Mouse (Mus musculus) embryonic facial prominence, embryonic 10.5 days (tissue): Measurements from ENCODE around the gene Ctcf. TPM values are rescaled to one million over a fixed set of nuclear protein-coding genes. Genes with fewer than 3 reads are reported as not detected.

ENCODE experiments used
- DNase-seq: peaks from one replicate; pipeline ENCODE4 v3.0.0-alpha.2; 2017; ENCODE audit warnings: low spot score
- H3K27ac ChIP-seq: fragments of 300-500 bp; sonication (generic); replicated peaks from 2 replicates; pipeline ENCODE4 v1.5.1; 2016; ENCODE audit warnings: mild to moderate bottlenecking
- H3K27me3 ChIP-seq: fragments of 300-500 bp; sonication (generic); replicated peaks from 2 replicates; pipeline ENCODE4 v1.6.1; 2016; ENCODE audit warnings: low read depth, mild to moderate bottlenecking; ENCODE audit not compliant: poor library complexity, severe bottlenecking
- H3K36me3 ChIP-seq: fragments of 300-500 bp; sonication (generic); replicated peaks from 2 replicates; pipeline ENCODE4 v1.6.1; 2016; ENCODE audit warnings: mild to moderate bottlenecking, moderate library complexity
- H3K4me1 ChIP-seq: fragments of 300-500 bp; sonication (generic); 2 replicates; pipeline ENCODE4 v1.6.1; 2016
- H3K4me3 ChIP-seq: fragments of 300-500 bp; sonication (generic); 2 replicates; pipeline ENCODE4 v1.5.1; 2016; ENCODE audit warnings: mild to moderate bottlenecking, moderate library complexity
- H3K9me3 ChIP-seq: fragments of 300-500 bp; sonication (generic); 2 replicates; pipeline ENCODE4 v1.6.1; 2016; ENCODE audit warnings: mild to moderate bottlenecking
- WGBS: fragments of 180-500 bp; shearing (Covaris S2); methylation state at CpG from one replicate; pipeline ENCODE4 v1.1.7; 2016; 5-methylcytosine and 5-hydroxymethylcytosine counted together
- polyA plus RNA-seq: library from polyadenylated mRNA; unstranded; fragments of >200 nt; fragmentation: Nextera tagmentation; extraction: Ambion mirVana; gene quantifications from 2 replicates; pipeline ENCODE4 v1.2.1, GENCODE M21; 2016

Ctcf gene
- polyA plus RNA-seq, 1 experiment from 2014 or later, result 137 TPM

GRCm38 (mm10) chr8:105637601-105638041 is 1.3 kb downstream of the Ctcf start:
- Histone ChIP-seq H3K4me1 (peaks cover 29% of the 10 kb centered on the region), H3K9me3 (no peaks in the 10 kb centered on the region), H3K27me3 (no peaks in the 10 kb centered on the region), H3K36me3 (peaks cover 20% of the 10 kb centered on the region), H3K27ac (peak overlapping the region; percentile 100), H3K4me3 (peak overlapping the region; percentile 96)
- DNase-seq, result peak; percentile 45
- under 1% methylated on average over 11 of the region's 11 CpGs for WGBS

DNA sequence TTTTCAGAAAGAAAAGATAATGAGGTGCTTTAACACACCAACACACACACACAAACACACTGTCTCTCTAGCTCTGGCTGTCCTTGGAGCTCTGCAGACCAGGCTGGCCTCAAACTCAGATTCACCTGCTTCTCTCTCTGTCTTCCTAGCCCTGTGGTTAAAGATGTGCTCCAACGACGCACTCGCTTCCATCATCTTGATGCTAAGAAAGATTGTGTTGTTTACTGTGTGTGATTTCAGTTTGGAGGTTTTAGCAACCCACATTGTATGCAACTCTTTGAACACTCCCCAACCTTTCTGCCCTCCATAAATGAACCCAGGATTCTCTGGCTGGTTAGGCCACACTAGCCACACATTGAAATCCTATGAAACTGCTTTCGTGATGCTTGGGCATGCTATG is 2.1 kb downstream of the Ctcf start:
- peaks cover 29% of the 10 kb centered on the region for H3K4me1 ChIP-seq
- no peaks in the 10 kb centered on the region for H3K9me3 ChIP-seq
- no peak for DNase-seq
- 94% methylated on average over 4 of the region's 4 CpGs for WGBS
- peak overlapping the region; percentile 96 for H3K4me3 ChIP-seq
- H3K27ac ChIP-seq, result 0 out of 2 replicates have a peak overlapping the region, but pooled peaks have one; percentile 100
- H3K36me3 ChIP-seq, result peaks cover 25% of the 10 kb centered on the region
- H3K27me3 ChIP-seq, result no peaks in the 10 kb centered on the region

DNA sequence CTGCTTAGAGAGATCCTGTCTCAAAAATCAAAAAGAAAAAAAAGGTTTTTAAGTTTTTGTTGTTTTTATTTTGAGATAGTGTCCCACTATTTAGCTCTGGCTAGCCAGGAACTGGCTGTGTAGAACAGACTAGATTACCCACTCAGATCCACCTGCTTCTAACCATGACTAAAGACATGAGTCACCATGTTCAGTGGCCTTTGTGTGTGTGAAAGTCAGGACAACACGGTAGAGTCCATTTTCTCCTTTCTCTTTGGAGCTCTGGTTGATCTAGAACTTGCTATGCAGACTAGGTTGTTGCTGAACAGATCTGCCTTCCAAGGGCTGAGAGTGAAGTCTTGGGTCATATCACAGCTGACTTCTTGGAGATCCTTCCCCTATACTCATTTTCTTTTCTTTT is 3.5 kb downstream of the Ctcf start:
- Histone ChIP-seq H3K36me3 (peaks cover 39% of the 10 kb centered on the region), H3K27me3 (no peaks in the 10 kb centered on the region), H3K4me1 (peaks cover 28% of the 10 kb centered on the region), H3K9me3 (no peaks in the 10 kb centered on the region), H3K27ac (no peak overlapping the region), H3K4me3 (no peak overlapping the region)
- DNase-seq, result no peak
- WGBS, result 93% methylated on average over 1 of the region's 1 CpGs

GRCm38 (mm10) chr8:105640511-105640910 is 4.1 kb downstream of the Ctcf start:
- 95% methylated on average over 2 of the region's 2 CpGs for WGBS

GRCm38 (mm10) chr8:105645205-105645604 is 8.8 kb downstream of the Ctcf start:
- no peaks in the 10 kb centered on the region for H3K9me3 ChIP-seq
- H3K36me3 ChIP-seq, result peaks cover 73% of the 10 kb centered on the region
- no peaks in the 10 kb centered on the region for H3K4me1 ChIP-seq
- H3K27ac ChIP-seq, result no peak overlapping the region
- WGBS, result 89% methylated on average over 1 of the region's 1 CpGs
- H3K4me3 ChIP-seq, result no peak overlapping the region
- no peaks in the 10 kb centered on the region for H3K27me3 ChIP-seq
- DNase-seq, result no peak

More at GRCm38 (mm10) chr8:105640511-105640910, 4.1 kb downstream of the Ctcf start:
- Histone ChIP-seq H3K27ac (no peak overlapping the region), H3K36me3 (peaks cover 45% of the 10 kb centered on the region), H3K27me3 (no peaks in the 10 kb centered on the region), H3K4me1 (peaks cover 21% of the 10 kb centered on the region), H3K9me3 (no peaks in the 10 kb centered on the region), H3K4me3 (no peak overlapping the region)
- no peak for DNase-seq

GRCm38 (mm10) chr8:105648929-105649328 is 12.6 kb downstream of the Ctcf start:
- H3K27ac ChIP-seq, result no peak overlapping the region
- peaks cover 93% of the 10 kb centered on the region for H3K36me3 ChIP-seq
- H3K27me3 ChIP-seq, result no peaks in the 10 kb centered on the region
- no peaks in the 10 kb centered on the region for H3K4me1 ChIP-seq
- no peaks in the 10 kb centered on the region for H3K9me3 ChIP-seq
- H3K4me3 ChIP-seq, result no peak overlapping the region
- DNase-seq, result no peak
- 90% methylated on average over 1 of the region's 1 CpGs for WGBS

DNA sequence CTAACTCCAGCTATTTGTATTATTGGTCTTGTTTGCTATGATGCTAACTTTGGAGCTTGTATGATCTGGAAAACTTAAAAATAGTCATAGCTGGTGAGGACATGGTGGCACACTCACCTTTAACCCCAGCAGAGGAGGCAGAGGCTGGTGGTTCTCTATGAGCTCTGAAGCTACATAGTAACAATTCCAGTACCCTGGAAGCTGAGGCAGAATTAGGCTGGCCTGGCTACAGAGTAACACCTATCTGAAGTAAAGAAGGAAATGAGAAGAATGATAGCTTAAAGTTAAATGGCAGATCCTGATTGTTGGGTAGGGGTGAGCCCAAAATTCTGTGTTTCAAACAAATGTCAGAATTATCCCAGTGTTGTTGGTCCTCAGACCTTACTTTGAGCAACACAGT is 21.3 kb downstream of the Ctcf start:
- H3K9me3 ChIP-seq, result no peaks in the 10 kb centered on the region
- H3K27me3 ChIP-seq, result no peaks in the 10 kb centered on the region
- H3K4me1 ChIP-seq, result no peaks in the 10 kb centered on the region
- no peak for DNase-seq
- H3K36me3 ChIP-seq, result peaks cover 58% of the 10 kb centered on the region
- H3K4me3 ChIP-seq, result no peak overlapping the region
- H3K27ac ChIP-seq, result no peak overlapping the region

GRCm38 (mm10) chr8:105661167-105661566 is 24.8 kb downstream of the Ctcf start:
- Histone ChIP-seq H3K4me1 (no peaks in the 10 kb centered on the region), H3K27me3 (no peaks in the 10 kb centered on the region), H3K9me3 (no peaks in the 10 kb centered on the region), H3K27ac (no peak overlapping the region), H3K4me3 (no peak overlapping the region), H3K36me3 (peaks cover 62% of the 10 kb centered on the region)
- DNase-seq, result no peak
- 88% methylated on average over 3 of the region's 3 CpGs for WGBS

DNA sequence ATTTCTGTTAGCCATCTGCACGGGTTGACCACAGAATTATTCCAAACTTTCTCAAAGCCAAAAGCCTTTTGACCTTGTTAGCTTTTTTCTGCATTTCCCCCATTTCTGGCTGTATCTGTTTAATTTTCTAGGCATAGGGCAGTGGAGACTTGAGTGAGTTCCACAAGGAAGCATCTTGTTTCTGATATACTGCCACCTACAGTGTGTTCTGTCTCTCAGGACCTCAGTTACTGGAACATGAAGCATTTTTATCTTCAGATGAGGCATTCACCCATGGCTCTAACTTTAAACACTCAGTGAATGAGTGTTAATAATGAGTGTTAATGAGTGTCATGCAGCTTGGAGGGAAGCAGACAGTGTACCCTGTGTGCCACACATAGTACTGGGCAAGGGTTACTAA is 41.5 kb downstream of the Ctcf start:
- Histone ChIP-seq H3K4me1 (no peaks in the 10 kb centered on the region), H3K4me3 (no peak overlapping the region), H3K9me3 (no peaks in the 10 kb centered on the region), H3K27ac (no peak overlapping the region), H3K36me3 (peaks cover 99% of the 10 kb centered on the region), H3K27me3 (no peaks in the 10 kb centered on the region)
- WGBS, result 98% methylated on average over 1 of the region's 1 CpGs
- DNase-seq, result no peak

DNA sequence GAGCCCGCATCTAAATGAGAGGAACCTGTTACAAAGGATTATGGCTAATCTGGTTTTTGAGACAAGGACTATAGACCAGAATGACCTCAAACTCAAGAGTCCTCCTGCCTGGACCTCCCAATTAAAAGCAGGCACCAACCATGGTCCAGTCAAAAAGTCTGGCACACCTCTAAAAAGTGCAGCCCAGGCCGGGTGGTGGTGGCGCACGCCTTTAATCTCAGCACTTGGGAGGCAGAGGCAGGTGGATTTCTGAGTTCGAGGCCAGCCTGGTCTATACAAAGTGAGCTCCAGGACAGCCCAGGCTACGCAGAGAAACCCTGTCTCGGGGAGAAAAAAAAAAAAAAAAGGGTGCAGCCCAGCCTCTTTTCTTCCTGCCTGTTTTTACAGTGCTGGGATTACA is 49.0 kb downstream of the Ctcf start:
- H3K36me3 ChIP-seq, result peaks cover 44% of the 10 kb centered on the region
- no peak for DNase-seq
- peaks cover 6% of the 10 kb centered on the region; the same call in 1 of the 2 replicates for H3K27me3 ChIP-seq
- H3K9me3 ChIP-seq, result no peaks in the 10 kb centered on the region
- H3K27ac ChIP-seq, result no peak overlapping the region
- WGBS, result 80% methylated on average over 7 of the region's 7 CpGs
- H3K4me1 ChIP-seq, result peaks cover 15% of the 10 kb centered on the region
- H3K4me3 ChIP-seq, result no peak overlapping the region

DNA sequence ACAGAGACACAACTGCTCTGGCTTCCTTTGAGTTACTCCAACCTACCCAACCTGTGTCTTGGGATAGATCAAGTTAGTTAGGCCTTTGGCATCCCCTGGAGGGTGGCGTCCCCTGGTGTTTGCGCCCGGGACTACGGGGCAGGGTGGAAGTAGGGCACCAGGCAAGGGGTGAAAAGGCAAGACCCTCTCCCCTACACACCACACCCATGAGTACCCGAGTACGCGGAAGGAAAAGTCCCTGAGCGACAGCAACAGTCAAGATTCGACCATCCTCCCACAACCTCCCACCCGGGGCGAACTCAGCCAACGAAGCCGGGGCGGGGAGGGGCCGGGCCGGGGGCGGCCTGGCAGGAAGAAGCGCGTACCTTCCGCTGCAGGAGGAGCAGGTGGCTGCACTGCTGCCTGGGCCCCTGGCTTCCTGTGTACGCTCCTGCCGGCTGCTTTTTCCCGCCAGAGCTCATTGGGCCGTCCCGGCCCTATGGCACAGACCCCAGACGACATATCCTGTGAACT is 49.5 kb downstream of the Ctcf start, which contains the start of gene Carmil2:
Gene Carmil2 (plus strand): TSS at position 479 of the 513 bp plus-strand sequence.
- 0 out of 2 replicates have a peak within 1 kb of the TSS, but pooled peaks have one; percentile 8 for H3K27ac ChIP-seq

DNA sequence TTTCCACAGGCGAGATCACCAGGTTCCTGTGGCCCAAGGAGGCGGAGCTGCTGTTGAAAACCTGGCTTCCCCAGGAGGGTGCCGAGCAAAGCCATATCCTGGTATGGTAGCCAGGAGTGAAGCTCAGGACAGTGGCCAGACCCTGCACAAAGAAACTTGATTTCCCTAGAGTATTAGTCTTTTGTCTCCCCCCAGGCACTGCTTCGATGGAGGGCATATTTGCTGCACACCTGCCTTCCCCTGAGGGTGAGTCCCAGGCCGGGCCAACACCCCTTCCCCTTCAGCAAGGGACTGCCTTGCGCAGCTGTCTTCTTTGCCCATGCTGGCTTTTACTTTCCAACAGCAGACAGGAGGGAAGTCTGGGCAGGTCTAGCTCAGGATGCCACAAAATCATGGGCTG is 50.2 kb downstream of the Ctcf start:
- 70% methylated on average over 6 of the region's 6 CpGs for WGBS
- H3K9me3 ChIP-seq, result no peaks in the 10 kb centered on the region
- no peak overlapping the region for H3K27ac ChIP-seq
- peaks cover 6% of the 10 kb centered on the region; the same call in 1 of the 2 replicates for H3K27me3 ChIP-seq
- DNase-seq, result no peak
- H3K36me3 ChIP-seq, result peaks cover 32% of the 10 kb centered on the region
- peaks cover 15% of the 10 kb centered on the region for H3K4me1 ChIP-seq
- no peak overlapping the region for H3K4me3 ChIP-seq

More for the DNA sequence above, 49.5 kb downstream of the Ctcf start, which contains the start of gene Carmil2:
- peaks cover 39% of the 10 kb centered on the region for H3K36me3 ChIP-seq
- peak within 1 kb of the TSS; percentile 30; the same call in 1 of the 2 replicates for H3K4me3 ChIP-seq
- peak; percentile 65 for DNase-seq
- no peaks in the 10 kb centered on the region for H3K9me3 ChIP-seq
- peaks cover 15% of the 10 kb centered on the region for H3K4me1 ChIP-seq
- WGBS, result 10% methylated on average over 26 of the region's 26 CpGs
- H3K27me3 ChIP-seq, result peaks cover 6% of the 10 kb centered on the region; the same call in 1 of the 2 replicates

DNA sequence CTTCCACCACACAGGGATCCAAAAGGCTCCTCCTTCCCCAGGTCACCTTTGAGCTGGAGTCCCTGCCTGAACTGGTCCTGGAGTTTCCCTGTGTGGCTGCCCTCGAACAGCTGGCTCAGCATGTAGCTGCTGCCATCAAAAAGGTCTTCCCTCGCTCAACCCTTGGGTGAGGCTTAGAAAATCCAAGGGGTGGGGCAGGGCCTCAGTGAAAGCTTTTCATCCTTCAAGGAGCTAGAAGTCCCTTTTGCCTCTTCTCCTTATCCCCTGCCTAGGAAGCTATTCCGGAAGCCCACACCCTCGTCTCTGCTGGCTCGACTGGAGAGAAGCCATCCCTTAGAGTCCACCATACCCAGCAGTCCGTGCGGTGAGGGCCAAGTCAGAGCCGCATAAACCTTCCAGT is 51.1 kb downstream of the Ctcf start:
- Histone ChIP-seq H3K27me3 (peaks cover 6% of the 10 kb centered on the region; the same call in 1 of the 2 replicates), H3K9me3 (peaks cover under 1% of the 10 kb centered on the region; the same call in 1 of the 2 replicates), H3K36me3 (peaks cover 22% of the 10 kb centered on the region), H3K4me3 (no peak overlapping the region), H3K27ac (no peak overlapping the region), H3K4me1 (peaks cover 15% of the 10 kb centered on the region)
- 71% methylated on average over 8 of the region's 8 CpGs for WGBS
- no peak for DNase-seq
